Mouse (Mus musculus) cerebellum, adult 2 months (tissue): Measurements from ENCODE around the gene Zfp709.
"Not testable (repeated sequence)": the region's sequence is repeated elsewhere in the genome, so short reads cannot be mapped to it uniquely, and the experiment has no call there.

Experiments used
- CTCF ChIP-seq: fragments of 200-500 bp; IDR thresholded peaks from 2 replicates; pipeline ENCODE4 v1.5.1; 2011; ENCODE audit warnings: low read depth, mild to moderate bottlenecking, control low read depth, low read length, moderate library complexity, borderline replicate concordance; ENCODE audit not compliant: insufficient read depth
- POLR2A ChIP-seq: fragments of 200-500 bp; IDR thresholded peaks from 2 replicates; pipeline ENCODE4 v1.6.1; 2011; ENCODE audit warnings: low read length, control low read depth, borderline replicate concordance; ENCODE audit not compliant: insufficient read depth

DNA sequence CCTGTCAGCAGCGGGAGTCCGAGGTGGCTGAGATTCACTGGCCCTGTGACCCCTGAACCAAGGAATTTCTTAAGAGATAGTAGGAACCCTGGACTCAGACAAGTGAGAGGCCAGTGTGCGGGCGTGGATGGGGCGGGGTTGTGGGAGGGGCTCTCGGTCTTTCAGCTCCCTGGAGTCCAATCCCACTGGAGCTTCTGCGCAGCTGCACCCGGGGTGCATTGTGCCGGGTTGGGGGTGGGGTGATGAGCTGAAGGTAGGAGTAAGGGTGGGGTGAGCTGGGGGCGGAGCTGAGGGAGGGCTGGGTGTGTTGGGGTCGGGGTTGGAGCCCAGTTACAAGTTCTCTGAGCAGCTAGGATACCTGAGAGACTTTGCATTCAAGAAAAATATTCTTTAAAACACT lies 18.8 kb downstream of the Zfp709 start:
- TF ChIP-seq CTCF, POLR2A: not testable (repeated sequence)
